Mouse (Mus musculus): ENCODE measurements at regions not wholly inside any gene's neighbourhood (a gene's known extent, or its start where the extent isn't known, plus 50 kb on each side); places are given as distances from the start of the nearest gene placed in this dataset.
A peak's percentile ranks its signal among the peaks of the same experiment; 100 is the strongest.

DNA sequence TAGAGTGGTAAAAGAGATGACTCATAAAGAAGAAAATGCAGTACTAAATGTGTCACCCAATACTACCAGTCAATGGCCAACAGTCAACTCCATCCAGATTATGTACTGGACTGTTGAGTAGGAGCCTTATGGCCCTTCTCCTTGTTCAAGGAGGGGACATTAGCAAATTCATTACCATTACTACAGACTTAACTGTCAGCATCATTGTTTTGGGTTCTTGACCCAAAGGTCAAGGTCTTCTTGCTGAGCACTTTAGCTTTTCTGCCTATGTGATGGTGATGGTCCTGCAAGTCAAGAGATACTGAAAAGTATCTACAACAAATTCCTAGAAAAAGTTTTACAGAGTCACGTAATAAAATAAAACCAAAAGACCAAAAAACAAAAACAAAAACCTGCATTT, 1251.4 kb downstream of the Gm37988 start:
- WGBS, result 80% methylated on average over 1 of the region's 1 CpGs
- no peaks in the 10 kb centered on the region for H3K27me3 ChIP-seq (ENCODE audit: insufficient read depth, poor library complexity, severe bottlenecking)
- H3K9me3 ChIP-seq, result no peaks in the 10 kb centered on the region
- H3K27ac ChIP-seq, result no peak overlapping the region
- no peak for DNase-seq (ENCODE audit: low spot score)
- no peaks in the 10 kb centered on the region for H3K4me1 ChIP-seq
- H3K4me3 ChIP-seq, result no peak overlapping the region
- no peaks in the 10 kb centered on the region for H3K36me3 ChIP-seq

DNA sequence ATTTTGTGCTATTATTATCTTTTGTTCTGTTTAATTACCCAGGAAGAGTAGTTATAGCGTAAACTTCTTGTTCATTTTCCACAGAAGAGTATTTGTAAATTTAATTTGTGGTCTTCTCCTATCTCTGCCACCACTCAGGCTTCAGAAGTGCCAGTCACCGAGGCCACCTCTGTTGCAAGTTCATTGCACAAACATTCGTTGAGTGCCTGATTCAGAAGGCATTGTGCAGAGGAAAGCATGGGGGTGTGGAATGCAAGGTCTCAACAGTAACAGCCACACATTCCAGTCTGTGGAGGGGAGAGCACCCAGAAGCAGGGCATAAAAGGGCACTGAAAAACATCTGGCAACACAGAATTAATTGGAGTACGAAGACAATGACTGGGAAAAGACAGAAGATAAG, 1268.9 kb downstream of the Gm37988 start:
- Histone ChIP-seq H3K27me3 (ENCODE audit: insufficient read depth, poor library complexity, severe bottlenecking) (no peaks in the 10 kb centered on the region), H3K4me3 (no peak overlapping the region), H3K27ac (no peak overlapping the region; the same call in 1 of the 2 replicates), H3K9me3 (no peaks in the 10 kb centered on the region), H3K4me1 (no peaks in the 10 kb centered on the region), H3K36me3 (no peaks in the 10 kb centered on the region)
- WGBS, result 36% methylated on average over 4 of the region's 4 CpGs
- DNase-seq (ENCODE audit: low spot score), result peak; percentile 80

DNA sequence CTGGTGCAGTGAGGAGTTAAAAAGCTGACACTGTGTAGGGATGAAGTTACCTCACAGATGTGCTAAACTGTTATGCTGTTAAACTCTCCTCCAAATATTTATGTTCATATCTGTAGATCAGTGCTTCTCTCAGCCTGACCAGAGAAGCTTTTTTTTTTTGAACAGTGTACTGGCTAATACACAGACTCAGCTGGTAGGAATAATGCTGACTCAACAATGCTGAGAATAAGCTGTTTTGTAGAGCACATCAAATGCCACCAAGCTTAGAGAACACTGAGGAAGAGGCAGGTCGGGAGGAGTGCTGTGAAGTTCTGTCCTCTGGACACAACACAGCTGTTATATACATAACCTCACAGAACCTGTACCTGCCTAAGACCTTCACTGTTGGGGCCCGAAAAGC, 1274.2 kb downstream of the Gm37988 start:
- Histone ChIP-seq H3K9me3 (no peaks in the 10 kb centered on the region), H3K4me1 (no peaks in the 10 kb centered on the region), H3K27me3 (ENCODE audit: insufficient read depth, poor library complexity, severe bottlenecking) (no peaks in the 10 kb centered on the region), H3K4me3 (no peak overlapping the region), H3K27ac (no peak overlapping the region), H3K36me3 (no peaks in the 10 kb centered on the region)
- no peak for DNase-seq (ENCODE audit: low spot score)
- WGBS, result 83% methylated on average over 2 of the region's 2 CpGs

DNA sequence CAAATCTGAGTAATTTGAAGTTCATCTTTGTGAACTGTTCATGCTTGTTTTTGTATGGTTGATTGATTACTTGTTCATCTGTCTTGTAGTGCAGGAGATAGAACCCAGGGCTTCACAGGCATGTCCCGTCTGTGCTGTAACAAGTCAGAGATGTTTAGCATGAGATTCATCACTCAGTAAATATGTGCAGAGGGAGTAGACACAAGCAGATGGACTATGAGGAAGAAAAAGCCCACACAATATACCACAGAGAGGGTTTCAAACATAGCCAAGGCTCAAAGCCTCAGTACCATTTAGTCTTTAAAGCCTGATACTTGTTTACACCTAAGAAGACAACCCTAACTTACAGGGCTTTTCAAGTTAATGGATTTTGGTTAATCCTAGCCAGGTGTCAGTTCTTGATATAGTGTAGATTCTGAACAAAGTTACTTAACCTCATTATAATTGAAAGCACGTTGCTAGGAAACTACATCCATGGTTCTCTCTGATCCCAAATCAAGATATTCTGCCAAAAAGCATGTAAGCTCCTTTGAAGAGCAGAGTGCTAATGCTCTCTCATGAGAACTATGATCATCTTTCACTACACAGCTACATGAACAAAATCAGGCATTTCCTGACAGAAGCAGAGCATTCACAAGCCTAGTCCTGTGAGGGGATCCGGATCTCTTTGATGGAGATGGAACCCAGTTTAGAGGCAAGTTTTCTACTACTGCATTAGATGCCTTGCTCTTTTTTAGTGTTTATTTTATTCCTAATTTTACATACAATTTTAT, 1286.7 kb downstream of the Gm37988 start:
- no peak for DNase-seq (ENCODE audit: low spot score)
- 75% methylated on average over 3 of the region's 3 CpGs for WGBS
- Histone ChIP-seq H3K36me3 (no peaks in the 10 kb centered on the region), H3K27me3 (ENCODE audit: insufficient read depth, poor library complexity, severe bottlenecking) (no peaks in the 10 kb centered on the region), H3K4me1 (no peaks in the 10 kb centered on the region), H3K4me3 (no peak overlapping the region), H3K27ac (no peak overlapping the region), H3K9me3 (no peaks in the 10 kb centered on the region)

- H3K36me3 ChIP-seq, result no peaks in the 10 kb centered on the region
- 69% methylated on average over 1 of the region's 1 CpGs for WGBS
- H3K9me3 ChIP-seq, result no peaks in the 10 kb centered on the region
- H3K27ac ChIP-seq, result no peak overlapping the region
- no peaks in the 10 kb centered on the region for H3K27me3 ChIP-seq (ENCODE audit: insufficient read depth, poor library complexity, severe bottlenecking)
- no peaks in the 10 kb centered on the region for H3K4me1 ChIP-seq
- no peak for DNase-seq (ENCODE audit: low spot score)
- no peak overlapping the region for H3K4me3 ChIP-seq
Measured at GRCm38 (mm10) chr1:6117557-6117956, 1309.9 kb downstream of the Gm37988 start.

DNA sequence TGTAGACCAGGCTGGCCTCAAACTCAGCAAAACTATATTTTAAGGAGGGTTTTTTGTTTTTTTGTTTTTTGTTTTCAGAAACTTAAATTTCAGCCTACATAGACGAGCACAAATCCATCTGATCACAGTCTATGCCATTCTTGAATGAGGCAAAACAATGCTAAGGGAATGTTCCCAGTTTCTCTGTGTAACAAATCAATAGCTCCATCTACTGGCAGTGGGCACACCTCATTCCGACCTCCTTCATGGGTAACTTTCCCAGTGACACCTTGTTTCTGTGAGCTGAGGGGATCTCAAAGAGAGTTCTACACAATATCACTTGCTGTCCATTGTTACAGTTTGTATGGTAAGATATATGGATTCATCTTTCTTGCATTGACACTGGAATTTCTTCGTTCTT, 1327.4 kb downstream of the Gm37988 start:
- H3K27me3 ChIP-seq (ENCODE audit: insufficient read depth, poor library complexity, severe bottlenecking), result no peaks in the 10 kb centered on the region
- no peaks in the 10 kb centered on the region for H3K4me1 ChIP-seq
- DNase-seq (ENCODE audit: low spot score), result no peak
- no peaks in the 10 kb centered on the region for H3K9me3 ChIP-seq
- H3K36me3 ChIP-seq, result no peaks in the 10 kb centered on the region
- no peak overlapping the region for H3K27ac ChIP-seq
- no peak overlapping the region for H3K4me3 ChIP-seq
- whole genome bisulfite sequencing, result 21% methylated on average over 3 of the region's 3 CpGs

GRCm38 (mm10) chr1:6140245-6140644, 1332.6 kb downstream of the Gm37988 start:
- H3K9me3 ChIP-seq, result no peaks in the 10 kb centered on the region
- 80% methylated on average over 4 of the region's 4 CpGs for WGBS

GRCm38 (mm10) chr1:6142816-6143215, 1335.1 kb downstream of the Gm37988 start:
- Histone ChIP-seq H3K36me3 (no peaks in the 10 kb centered on the region), H3K4me3 (no peak overlapping the region), H3K27ac (no peak overlapping the region), H3K4me1 (no peaks in the 10 kb centered on the region), H3K27me3 (ENCODE audit: insufficient read depth, poor library complexity, severe bottlenecking) (no peaks in the 10 kb centered on the region), H3K9me3 (no peaks in the 10 kb centered on the region)
- 58% methylated on average over 2 of the region's 2 CpGs for WGBS
- DNase-seq (ENCODE audit: low spot score), result no peak

More at GRCm38 (mm10) chr1:6140245-6140644, 1332.6 kb downstream of the Gm37988 start:
- no peak overlapping the region for H3K4me3 ChIP-seq
- H3K4me1 ChIP-seq, result no peaks in the 10 kb centered on the region
- H3K27me3 ChIP-seq (ENCODE audit: insufficient read depth, poor library complexity, severe bottlenecking), result no peaks in the 10 kb centered on the region
- no peaks in the 10 kb centered on the region for H3K36me3 ChIP-seq
- no peak overlapping the region for H3K27ac ChIP-seq
- no peak for DNase-seq (ENCODE audit: low spot score)

DNA sequence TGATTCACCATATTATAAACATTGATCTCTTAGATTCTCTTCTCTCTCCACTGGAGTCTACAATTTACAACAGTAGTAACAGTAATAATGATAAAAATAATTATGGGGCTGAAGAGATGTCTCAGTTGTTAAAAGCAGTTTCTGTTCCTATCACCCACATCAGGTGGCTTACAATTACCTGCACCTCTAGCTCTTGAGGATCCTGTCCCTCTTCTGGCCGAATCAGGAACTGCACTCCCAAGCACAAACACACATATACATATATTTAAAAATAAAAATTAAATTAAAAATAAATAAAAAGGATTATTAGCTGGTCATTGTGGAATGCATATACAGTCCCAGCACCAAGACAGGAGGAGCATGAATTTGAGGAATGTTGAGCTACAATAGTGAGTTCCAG, 1336.2 kb downstream of the Gm37988 start:
- 51% methylated on average over 1 of the region's 1 CpGs for WGBS
- no peak overlapping the region for H3K27ac ChIP-seq
- H3K4me1 ChIP-seq, result no peaks in the 10 kb centered on the region
- H3K36me3 ChIP-seq, result no peaks in the 10 kb centered on the region
- H3K27me3 ChIP-seq (ENCODE audit: insufficient read depth, poor library complexity, severe bottlenecking), result no peaks in the 10 kb centered on the region
- H3K9me3 ChIP-seq, result no peaks in the 10 kb centered on the region
- DNase-seq (ENCODE audit: low spot score), result no peak
- H3K4me3 ChIP-seq, result no peak overlapping the region

DNA sequence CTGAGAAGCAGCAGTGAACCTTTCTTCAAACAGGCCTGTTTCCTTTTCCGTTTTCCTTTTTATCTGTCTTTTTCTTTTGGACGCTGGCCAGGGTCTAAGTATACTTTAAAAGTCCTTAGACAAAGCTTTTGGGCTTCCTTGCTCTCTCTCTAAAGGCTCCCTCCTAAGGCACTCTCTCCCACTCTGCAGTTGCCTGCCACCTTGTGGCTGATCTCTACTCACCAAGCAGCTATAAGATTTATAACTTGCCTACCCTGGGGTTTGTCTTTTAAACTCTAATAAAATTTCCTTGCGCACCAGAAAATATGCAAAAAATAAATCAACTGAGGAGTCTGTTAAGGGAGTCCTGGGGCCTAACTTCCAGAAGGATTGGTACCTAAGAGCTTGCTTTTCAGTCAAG, 1344.7 kb downstream of the Gm37988 start:
- no peaks in the 10 kb centered on the region for H3K4me1 ChIP-seq
- H3K36me3 ChIP-seq, result no peaks in the 10 kb centered on the region
- WGBS, result 44% methylated on average over 3 of the region's 3 CpGs
- DNase-seq (ENCODE audit: low spot score), result no peak
- H3K27me3 ChIP-seq (ENCODE audit: insufficient read depth, poor library complexity, severe bottlenecking), result no peaks in the 10 kb centered on the region
- no peaks in the 10 kb centered on the region for H3K9me3 ChIP-seq
- no peak overlapping the region for H3K27ac ChIP-seq
- no peak overlapping the region for H3K4me3 ChIP-seq
